Mouse (Mus musculus): ENCODE results near the gene Trpc4ap. TPM values are rescaled to one million over a fixed set of nuclear protein-coding genes. Genes with fewer than 3 reads are reported as not detected.
A peak's percentile ranks its signal among the peaks of the same experiment; 100 is the strongest.
"Not testable (repeated sequence)": the region's sequence is repeated elsewhere in the genome, so short reads cannot be mapped to it uniquely, and the experiment has no call there.

Trpc4ap gene
- total RNA-seq, 2 experiments from 2014 or later: 159 to 164 TPM

GRCm38 (mm10) chr2:155613953-155614352, 78.2 kb downstream of the Trpc4ap start:
- no peak overlapping the region for H3K27ac ChIP-seq
- DNase-seq (ENCODE audit: low spot score in 2 of 2): no peak
- TF ChIP-seq CTCF (conservative IDR thresholded peaks at IDR 0.05): no peak
- no peak overlapping the region; the same call in 1 of the 2 replicates for H3K4me3 ChIP-seq

GRCm38 (mm10) chr2:155613326-155613755, 78.8 kb downstream of the Trpc4ap start:
- TF ChIP-seq CTCF (conservative IDR thresholded peaks at IDR 0.05): no peak
- no peak overlapping the region for H3K27ac ChIP-seq
- H3K4me3 ChIP-seq: peak overlapping the region; percentile 43
- DNase-seq (ENCODE audit: low spot score in 2 of 2): no peak

GRCm38 (mm10) chr2:155611834-155612550, 80.2 kb downstream of the Trpc4ap start:
- Histone ChIP-seq H3K4me3 (no peak overlapping the region), H3K27ac (no peak overlapping the region)
- TF ChIP-seq CTCF (conservative IDR thresholded peaks at IDR 0.05): no peak
- no peak for DNase-seq (ENCODE audit: low spot score in 2 of 2)

GRCm38 (mm10) chr2:155610978-155611377, 81.2 kb downstream of the Trpc4ap start, which contains the start of gene Myh7b:
Gene Myh7b (plus strand): TSS chr2:155611212.
- no peak for TF ChIP-seq CTCF (conservative IDR thresholded peaks at IDR 0.05)

GRCm38 (mm10) chr2:155606360-155606759, 85.8 kb downstream of the Trpc4ap start:
- peak; percentile 79 to 82 for DNase-seq (ENCODE audit: low spot score in 2 of 2)
- Histone ChIP-seq H3K4me3 (no peak overlapping the region), H3K27ac (peak overlapping the region; percentile 89)
- peak; percentile 75 for TF ChIP-seq CTCF (conservative IDR thresholded peaks at IDR 0.05)

More at GRCm38 (mm10) chr2:155610978-155611377, 81.2 kb downstream of the Trpc4ap start, which contains the start of gene Myh7b:
- H3K27ac ChIP-seq: no peak within 1 kb of the TSS
- DNase-seq (ENCODE audit: low spot score in 2 of 2): no peak
- H3K4me3 ChIP-seq: no peak within 1 kb of the TSS

- not testable (repeated sequence) for H3K27ac ChIP-seq; DNase-seq (ENCODE audit: low spot score in 2 of 2); H3K4me3 ChIP-seq
Measured at GRCm38 (mm10) chr2:155605236-155605589, 87.0 kb downstream of the Trpc4ap start.

- Histone ChIP-seq H3K27ac (no peak overlapping the region), H3K4me3 (no peak overlapping the region)
- no peak for DNase-seq (ENCODE audit: low spot score in 2 of 2)
- TF ChIP-seq CTCF (conservative IDR thresholded peaks at IDR 0.05): no peak
Measured at GRCm38 (mm10) chr2:155604560-155605235, 87.5 kb downstream of the Trpc4ap start.

GRCm38 (mm10) chr2:155603707-155604106, 88.5 kb downstream of the Trpc4ap start:
- Histone ChIP-seq H3K4me3 (no peak overlapping the region), H3K27ac (no peak overlapping the region)
- DNase-seq (ENCODE audit: low spot score in 2 of 2): no peak
- TF ChIP-seq CTCF (conservative IDR thresholded peaks at IDR 0.05): 0 out of 2 replicates have a peak, but pooled peaks have one; percentile 7

- DNase-seq (ENCODE audit: low spot score in 2 of 2): no peak
- TF ChIP-seq CTCF (conservative IDR thresholded peaks at IDR 0.05): no peak
- no peak overlapping the region for H3K27ac ChIP-seq
- no peak overlapping the region for H3K4me3 ChIP-seq
Measured at GRCm38 (mm10) chr2:155595516-155595915, 96.7 kb downstream of the Trpc4ap start.

- peak; percentile 43 for TF ChIP-seq CTCF (conservative IDR thresholded peaks at IDR 0.05)
- no peak for DNase-seq (ENCODE audit: low spot score in 2 of 2)
- H3K4me3 ChIP-seq: peak overlapping the region; percentile 78
- H3K27ac ChIP-seq: peak overlapping the region; percentile 94
Measured at GRCm38 (mm10) chr2:155592854-155593283, 99.3 kb downstream of the Trpc4ap start.

- Histone ChIP-seq H3K27ac (peak within 1 kb of the TSS; percentile 94), H3K4me3 (peak within 1 kb of the TSS; percentile 78)
- DNase-seq (ENCODE audit: low spot score in 2 of 2): peak; percentile 98 to 99
- TF ChIP-seq CTCF (conservative IDR thresholded peaks at IDR 0.05): no peak
Measured at GRCm38 (mm10) chr2:155592137-155592853, 99.9 kb downstream of the Trpc4ap start, which contains the start of gene Gss. Gene Gss (minus strand): TSS chr2:155592810.

- DNase-seq (ENCODE audit: low spot score in 2 of 2): no peak
- H3K27ac ChIP-seq: peak overlapping the region; percentile 94; the same call in 1 of the 2 replicates
- no peak for TF ChIP-seq CTCF (conservative IDR thresholded peaks at IDR 0.05)
- H3K4me3 ChIP-seq: peak overlapping the region; percentile 78
Measured at GRCm38 (mm10) chr2:155591676-155592075, 100.5 kb downstream of the Trpc4ap start.

- DNase-seq (ENCODE audit: low spot score in 2 of 2): no peak
- no peak overlapping the region for H3K4me3 ChIP-seq
- TF ChIP-seq CTCF (conservative IDR thresholded peaks at IDR 0.05): no peak
- no peak overlapping the region for H3K27ac ChIP-seq
Measured at GRCm38 (mm10) chr2:155590876-155591275, 101.3 kb downstream of the Trpc4ap start.
